Mouse (Mus musculus) liver (tissue): Measurements from ENCODE around the gene Padi4.
A peak's percentile ranks its signal among the peaks of the same experiment; 100 is the strongest.

Source experiments
- DNase-seq: peaks from one replicate; pipeline ENCODE4 v3.0.0-alpha.2; 2020; ENCODE audit warnings: mixed read lengths

Padi4 gene

DNA sequence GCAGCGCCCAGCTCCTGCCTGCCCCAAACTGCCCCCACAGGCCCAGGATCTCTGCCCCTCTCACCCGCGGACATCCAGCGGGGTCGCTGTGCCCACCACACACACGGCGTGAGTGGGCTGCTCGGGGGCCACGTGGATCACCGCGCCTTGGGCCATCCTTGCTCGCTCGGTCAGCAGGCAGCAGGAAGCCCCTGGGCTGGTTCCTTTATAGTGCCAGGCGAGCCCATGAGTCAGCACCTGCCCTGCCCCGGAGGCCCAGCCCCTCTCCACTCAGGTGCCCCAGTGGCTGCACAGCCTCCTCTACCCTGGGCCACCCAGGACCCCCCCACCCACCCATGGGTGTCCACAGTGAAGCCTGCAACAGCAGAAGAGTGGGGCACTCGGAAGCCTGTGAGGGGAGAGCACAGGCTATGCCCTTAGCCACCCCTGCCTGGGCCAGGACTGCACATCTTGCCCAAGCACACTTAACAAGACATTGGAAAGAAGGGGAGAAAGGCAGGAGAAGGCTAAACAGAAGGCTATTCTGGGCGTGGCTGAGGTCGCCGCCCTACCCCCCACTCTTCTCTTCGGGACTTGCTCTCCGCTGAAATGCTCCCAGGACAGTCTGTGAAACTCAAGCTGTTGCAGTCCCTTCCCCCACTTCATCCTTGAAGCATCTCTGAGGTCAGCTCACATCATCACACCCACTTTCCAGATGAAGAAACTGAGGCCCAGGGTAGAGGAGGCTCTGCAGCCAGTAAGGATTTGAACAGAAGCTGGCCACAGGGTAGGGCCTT, at the start of gene Padi4:
Gene Padi4, minus strand, starts transcription at position 212 of the 776 bp plus-strand sequence.
- DNase-seq: no peak

GRCm38 (mm10) chr4:140821988-140822387, 48.0 kb upstream of the Padi4 start:
- DNase-seq: peak; percentile 82

- DNase-seq: peak; percentile 23
Observed at GRCm38 (mm10) chr4:140817413-140817812, 43.4 kb upstream of the Padi4 start.

GRCm38 (mm10) chr4:140815996-140816917, 42.2 kb upstream of the Padi4 start:
- DNase-seq: peak; percentile 66

- no peak for DNase-seq
Observed at GRCm38 (mm10) chr4:140815496-140815895, 41.5 kb upstream of the Padi4 start.

DNA sequence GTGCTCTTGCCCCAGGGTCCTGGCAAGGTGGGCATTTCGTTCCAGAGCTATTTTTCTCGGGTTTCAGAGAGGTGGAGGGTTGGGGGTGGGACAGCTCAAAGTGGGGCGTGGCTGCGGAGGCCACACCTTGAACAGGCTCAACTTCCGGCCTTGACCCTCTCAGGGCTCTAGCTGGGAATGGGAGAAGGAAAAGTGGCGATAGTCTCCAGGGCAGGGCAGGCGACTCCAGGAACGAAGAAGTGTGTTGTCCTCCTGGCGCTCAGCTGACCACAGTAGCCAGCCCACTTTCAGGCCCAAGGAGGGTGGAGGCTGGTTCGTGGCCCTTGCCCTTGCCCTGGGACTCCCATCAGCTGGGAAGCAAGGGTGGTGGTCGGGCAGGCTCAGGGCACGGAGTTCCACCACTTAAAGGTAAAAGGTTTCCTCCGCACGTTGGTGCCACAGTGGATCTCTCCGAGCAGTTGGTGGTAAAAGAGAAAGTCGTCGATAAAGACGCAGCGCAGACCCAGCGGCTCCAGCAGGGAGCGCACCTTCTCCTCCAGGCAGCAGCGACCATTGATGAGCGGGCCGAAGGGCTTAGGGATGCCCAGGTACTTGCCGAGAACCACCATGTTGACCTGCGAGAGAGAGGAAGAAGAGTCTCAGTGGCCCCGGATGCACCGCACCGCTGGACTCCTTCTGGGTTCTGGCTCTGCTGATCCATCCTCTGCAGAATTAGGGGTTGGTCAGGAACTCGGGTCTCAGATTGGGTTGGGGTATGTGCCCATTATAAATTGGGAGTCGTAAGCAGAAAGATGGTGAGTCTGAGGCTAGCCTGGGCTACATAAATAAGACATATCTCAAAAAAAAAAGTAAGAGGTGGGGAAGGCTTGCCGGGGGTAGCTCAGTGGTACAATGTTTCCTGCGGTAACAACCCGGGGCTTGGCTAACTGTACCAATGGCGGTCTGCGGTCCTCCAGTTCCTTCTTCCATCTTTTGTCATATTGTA, 40.5 kb upstream of the Padi4 start:
- DNase-seq: peak; percentile 67

GRCm38 (mm10) chr4:140813358-140814185, 39.5 kb upstream of the Padi4 start:
- DNase-seq: no peak

GRCm38 (mm10) chr4:140812609-140813008, 38.6 kb upstream of the Padi4 start:
- DNase-seq: peak; percentile 53

- DNase-seq: peak; percentile 47
Observed at GRCm38 (mm10) chr4:140812191-140812590, 38.2 kb upstream of the Padi4 start.

- DNase-seq: peak; percentile 38
Observed at GRCm38 (mm10) chr4:140810458-140811260, 36.6 kb upstream of the Padi4 start, which contains the start of gene Padi3. Gene Padi3, minus strand, starts transcription at chr4:140810648.

- no peak for DNase-seq
Observed at GRCm38 (mm10) chr4:140809118-140809517, 35.1 kb upstream of the Padi4 start.

DNA sequence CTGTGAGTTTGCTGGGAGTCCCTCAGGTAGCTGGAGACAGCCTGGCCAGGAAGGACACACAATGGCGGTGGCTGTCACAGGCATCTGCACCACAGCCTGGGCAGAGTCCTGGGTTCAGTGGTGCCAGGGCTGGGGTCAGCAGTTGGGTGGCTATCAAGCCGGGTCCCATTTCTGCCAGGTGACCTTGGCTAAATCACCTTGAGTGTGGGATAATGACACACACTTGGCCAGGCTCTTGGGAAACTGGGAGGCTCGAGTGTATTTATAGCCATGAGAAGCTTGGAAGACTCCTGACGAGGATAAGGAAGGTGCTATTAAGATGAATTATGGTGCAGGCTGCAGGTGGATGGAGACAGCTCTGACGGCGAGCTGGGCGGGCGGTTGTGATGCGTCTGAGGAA, 30.6 kb upstream of the Padi4 start:
- DNase-seq: no peak

GRCm38 (mm10) chr4:140801364-140801763, 27.3 kb upstream of the Padi4 start:
- no peak for DNase-seq

DNA sequence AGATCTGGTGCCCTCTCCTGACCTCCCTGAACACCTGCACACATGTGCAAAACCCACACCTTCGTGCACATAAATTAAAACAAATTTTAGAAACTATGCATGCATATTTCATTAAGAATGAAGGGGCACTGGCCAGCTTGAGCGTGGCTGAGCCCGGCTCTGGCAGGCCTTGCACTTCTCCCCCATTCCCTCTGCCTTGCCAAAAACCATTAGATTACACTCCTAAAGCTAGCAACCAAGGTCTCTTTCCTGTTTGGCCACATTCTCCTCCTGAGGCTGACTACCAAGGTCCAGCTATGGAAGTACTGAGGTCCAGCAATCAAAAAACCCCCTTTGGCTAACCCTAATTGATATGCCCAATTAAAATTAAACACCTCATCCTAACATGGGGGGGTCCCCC, 22.8 kb upstream of the Padi4 start:
- DNase-seq: no peak

DNA sequence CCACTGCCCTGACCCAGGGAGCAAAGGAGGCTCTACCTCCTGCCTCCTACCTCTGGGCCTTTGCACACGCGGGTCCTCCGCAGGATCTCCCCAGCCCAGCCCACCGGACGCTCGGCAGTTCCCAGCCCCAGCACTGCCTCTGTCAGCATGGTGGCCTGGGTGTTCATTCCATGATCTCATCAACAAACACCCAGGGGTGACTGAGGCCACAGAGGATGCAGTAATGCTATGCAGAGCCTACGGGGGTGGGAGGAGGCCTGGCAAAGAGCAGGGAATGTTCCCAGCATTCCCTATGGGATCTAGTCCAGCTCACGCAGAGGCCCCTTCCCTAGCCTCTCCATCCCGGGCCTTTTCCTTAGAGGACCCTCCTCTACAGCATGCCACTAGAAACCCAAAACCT, 20.6 kb upstream of the Padi4 start:
- no peak for DNase-seq

- no peak for DNase-seq
Observed at GRCm38 (mm10) chr4:140793795-140794194, 19.8 kb upstream of the Padi4 start.

GRCm38 (mm10) chr4:140792584-140792983, 18.5 kb upstream of the Padi4 start:
- no peak for DNase-seq

DNA sequence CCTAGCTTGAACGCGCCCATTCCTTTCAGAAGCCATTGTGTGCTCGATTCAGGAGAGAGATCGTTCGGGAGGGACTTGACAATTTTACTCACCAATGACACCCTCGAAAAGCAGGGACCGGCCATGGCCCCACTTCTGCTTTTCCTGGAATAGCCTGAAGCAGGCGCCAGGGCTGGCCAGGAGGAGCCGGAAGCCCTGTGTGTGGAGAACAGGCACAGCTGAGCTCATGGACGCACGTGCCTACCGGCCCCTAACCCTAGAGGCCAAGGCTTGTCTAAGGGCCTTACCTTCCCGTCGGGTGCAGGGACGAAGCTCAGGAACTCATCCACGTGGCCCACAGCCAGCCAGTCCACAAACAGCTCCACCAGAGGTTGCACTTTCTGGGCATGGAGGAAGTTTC, 17.0 kb upstream of the Padi4 start:
- no peak for DNase-seq

DNA sequence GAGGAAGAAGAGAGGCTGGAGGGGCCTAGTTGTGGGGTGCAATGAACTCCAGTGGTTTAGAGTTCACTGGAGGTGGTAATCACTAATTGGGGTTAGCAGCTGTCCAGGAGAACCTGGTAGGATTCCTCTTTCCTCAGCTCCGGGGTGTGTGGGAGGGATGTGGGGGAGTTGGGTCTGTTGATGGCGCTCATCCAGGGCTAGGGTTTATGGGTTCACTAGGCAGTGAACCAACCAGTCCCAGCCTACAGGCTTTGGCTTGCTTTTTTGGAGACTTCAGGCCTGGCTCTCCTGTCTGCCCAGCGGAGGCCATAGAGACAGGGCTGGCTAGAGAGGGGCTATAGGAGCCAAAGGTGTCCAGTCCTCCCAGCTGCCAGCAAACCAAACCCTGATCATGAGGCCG, 15.9 kb upstream of the Padi4 start:
- DNase-seq: no peak

DNA sequence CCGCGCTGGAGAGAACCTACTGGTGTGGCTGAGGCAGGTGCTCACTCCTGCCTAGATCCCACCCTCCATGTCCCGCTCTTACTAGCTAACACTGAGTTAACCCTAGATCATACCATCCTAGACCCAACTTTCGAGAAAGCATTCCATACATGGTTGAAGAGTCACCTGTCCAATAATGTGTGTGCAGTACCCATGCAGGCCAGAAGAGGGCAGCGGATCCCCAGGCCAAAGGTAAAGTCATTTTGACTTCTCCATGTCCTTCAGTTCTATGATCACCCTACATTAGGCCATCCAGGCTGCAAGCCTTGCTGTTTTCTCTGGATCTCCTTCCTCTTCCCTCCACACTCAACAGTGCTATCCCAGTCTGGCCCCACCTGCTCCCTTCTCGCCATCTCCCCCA, 14.9 kb upstream of the Padi4 start:
- DNase-seq: peak; percentile 76

DNA sequence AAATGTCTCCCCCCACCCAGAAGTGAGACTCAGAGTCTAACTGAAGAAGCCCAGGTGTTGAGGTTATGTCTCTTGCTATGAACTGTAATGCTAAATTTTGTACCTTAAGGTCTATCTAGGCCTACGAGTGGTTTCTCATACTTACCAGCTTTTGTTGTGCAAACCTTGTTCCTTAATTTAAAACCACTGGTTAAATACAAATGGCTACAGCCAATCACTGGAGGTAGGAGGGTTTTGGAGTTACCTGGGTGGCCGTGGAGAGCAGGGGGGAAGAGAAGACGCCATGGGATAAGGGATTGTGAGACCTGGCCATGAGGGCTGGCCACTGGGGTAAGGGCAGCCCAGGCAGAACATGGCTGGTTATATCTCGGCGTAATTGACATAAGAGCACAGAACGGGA, 14.2 kb upstream of the Padi4 start:
- DNase-seq: no peak
